Mouse (Mus musculus): ENCODE results near the gene Txlng.
A peak's percentile ranks its signal among the peaks of the same experiment; 100 is the strongest.

Gene Txlng

DNA sequence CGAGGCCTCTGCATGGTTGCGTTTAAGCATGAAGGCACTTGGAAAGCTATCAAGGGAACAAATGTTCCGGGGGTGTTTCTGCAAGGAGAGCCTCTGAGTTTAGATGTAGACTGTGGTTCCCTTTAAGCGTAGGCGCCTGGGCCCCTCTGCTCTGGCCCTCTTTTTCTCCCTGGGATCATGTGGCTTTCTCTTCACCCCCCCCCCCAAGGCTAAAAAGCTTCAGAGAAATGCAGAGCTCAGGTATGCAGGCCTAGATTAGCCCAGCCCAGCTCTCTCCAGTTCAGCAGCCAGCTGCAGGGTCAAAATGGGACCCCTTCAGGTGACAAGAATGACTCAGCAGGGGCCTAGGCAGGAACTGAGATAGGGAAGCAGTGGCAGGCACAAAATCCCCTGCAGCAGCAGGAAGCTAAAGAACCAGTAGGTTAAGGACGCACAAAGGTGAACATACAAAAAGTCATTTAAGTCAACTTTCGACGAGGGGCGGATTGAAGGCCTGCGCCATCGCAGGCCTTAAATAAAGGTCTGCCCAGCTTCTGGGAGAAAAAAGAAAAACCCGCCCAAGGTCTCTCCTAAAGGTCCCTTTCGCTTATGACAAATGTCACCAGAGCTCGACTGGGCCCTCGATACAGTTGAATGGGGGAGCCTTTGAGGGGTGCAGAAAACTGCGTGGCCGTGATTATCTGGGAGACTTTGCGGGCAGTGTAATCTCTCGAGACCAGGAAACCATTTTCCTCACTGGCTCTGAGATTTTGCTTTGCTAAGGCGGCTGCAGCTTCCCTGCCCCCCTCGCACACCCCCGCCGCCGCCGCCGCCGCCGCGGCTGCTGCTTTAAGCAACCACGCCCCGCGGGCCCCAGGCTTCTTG lies 69.8 kb downstream of the Txlng start:
- peak; percentile 76 for DNase-seq

DNA sequence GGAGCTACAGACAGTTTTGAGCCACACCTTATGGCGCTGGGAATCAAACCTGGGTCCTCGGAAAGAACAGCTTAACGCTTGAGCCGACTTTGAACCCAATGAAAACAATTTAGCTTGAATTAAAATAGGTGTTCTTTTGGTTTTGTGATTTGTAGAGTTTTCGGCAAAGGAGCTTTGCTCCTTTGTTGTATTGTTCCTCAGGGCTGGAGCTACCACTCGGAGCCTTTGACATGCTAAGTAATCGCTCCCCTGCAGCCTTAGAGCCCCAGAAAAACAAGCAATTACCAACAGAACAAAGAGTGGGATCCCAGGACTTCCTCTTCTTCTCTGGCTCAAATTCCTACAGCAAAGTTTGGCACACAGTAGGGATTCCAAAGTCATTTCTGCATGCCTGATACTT lies 73.2 kb downstream of the Txlng start:
- no peak for DNase-seq

DNA sequence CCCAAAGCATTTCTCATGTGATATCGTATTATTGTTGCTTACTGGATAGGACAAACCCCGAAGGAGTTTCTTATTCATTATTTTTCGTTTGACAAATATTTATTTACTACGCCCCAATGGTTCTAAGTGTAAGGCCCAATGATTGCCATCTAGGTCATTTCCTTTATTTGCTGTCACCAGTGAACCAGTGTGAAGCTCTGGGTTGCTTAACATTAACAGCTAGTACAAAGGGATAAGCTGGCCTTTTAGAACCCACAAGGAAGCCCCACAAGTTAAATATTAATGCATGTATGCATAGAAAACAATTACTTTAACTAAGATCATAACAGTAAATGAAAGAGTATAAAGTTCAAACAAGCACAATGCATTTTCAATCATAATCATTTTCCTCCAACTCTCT lies 74.9 kb downstream of the Txlng start:
- DNase-seq, result no peak

DNA sequence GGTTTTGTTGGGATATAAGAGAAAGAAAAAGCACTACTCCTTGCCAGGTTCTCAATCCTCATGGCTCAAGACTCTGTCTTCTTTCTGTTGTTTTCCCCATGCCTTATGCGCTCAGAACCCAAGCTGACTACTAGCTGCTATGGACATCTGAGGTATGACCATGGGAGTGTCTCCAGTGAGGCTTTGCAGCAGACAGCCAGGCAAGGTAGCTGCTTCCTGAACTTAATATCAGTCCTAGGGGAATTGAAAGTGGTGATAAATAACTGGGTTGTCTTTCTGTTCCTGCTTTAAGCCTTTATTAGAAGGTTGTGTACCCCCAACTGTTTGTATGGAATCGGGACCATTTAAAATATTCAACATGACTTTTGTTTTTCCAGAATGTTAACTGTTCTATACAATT lies 76.8 kb downstream of the Txlng start:
- DNase-seq, result no peak

DNA sequence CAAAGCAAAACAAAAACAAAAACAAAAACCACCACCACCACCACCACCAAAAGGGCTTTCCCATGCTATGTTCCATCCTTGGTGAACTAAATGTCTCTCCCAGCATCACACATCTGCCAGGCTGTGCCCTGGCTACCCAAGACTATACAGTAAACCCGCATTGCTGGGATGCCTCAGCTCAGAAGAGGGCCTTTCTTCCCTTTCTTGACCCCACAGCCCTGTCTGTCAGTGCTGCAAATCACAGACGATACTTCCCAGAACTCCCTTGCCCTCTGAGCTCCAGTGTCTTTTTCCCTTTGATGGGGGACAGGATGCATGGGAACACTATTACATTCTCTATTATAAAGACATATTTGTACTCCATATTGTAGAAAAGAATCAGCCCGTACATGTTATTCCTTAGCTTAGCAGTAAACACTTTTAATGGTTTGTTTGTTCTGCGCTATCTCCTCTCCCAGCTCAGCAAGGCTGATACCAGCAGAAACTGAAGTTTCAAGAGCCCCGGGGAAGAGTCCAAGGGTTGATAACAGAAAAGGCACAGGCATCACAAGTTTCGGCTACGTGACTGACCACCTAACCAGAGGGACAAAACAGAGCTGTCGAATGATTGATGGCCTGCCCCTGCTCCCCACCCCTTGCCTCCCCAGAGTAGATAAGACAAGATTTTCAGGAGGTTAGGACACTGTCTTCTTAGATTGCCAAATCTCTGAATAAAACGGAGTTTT lies 80.4 kb downstream of the Txlng start:
- DNase-seq, result no peak

DNA sequence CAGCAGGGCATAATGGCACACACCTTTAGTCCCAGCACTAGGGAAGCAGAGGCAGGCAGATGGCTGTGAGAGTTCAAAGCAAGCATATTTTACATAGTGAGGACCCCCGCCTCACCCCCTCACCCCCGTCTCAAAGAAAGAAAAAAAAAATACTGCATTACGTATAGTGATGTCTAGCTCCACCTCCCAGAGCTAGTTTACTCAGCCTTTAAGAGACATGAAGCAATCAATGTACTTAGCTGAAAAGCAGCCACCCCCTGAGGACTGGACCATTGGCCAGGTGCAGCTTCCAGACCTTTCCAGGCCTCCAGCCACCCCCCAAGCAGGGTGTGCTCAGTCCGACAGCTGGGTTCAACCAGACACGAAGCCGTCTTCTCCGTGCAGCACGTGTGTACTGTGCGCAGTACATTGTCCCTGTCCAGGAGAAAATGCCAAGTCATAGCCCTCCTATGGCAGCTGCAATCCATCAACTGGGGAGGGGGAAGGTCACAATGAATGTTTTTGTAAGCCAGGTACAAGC lies 93.1 kb downstream of the Txlng start:
- no peak for DNase-seq

DNA sequence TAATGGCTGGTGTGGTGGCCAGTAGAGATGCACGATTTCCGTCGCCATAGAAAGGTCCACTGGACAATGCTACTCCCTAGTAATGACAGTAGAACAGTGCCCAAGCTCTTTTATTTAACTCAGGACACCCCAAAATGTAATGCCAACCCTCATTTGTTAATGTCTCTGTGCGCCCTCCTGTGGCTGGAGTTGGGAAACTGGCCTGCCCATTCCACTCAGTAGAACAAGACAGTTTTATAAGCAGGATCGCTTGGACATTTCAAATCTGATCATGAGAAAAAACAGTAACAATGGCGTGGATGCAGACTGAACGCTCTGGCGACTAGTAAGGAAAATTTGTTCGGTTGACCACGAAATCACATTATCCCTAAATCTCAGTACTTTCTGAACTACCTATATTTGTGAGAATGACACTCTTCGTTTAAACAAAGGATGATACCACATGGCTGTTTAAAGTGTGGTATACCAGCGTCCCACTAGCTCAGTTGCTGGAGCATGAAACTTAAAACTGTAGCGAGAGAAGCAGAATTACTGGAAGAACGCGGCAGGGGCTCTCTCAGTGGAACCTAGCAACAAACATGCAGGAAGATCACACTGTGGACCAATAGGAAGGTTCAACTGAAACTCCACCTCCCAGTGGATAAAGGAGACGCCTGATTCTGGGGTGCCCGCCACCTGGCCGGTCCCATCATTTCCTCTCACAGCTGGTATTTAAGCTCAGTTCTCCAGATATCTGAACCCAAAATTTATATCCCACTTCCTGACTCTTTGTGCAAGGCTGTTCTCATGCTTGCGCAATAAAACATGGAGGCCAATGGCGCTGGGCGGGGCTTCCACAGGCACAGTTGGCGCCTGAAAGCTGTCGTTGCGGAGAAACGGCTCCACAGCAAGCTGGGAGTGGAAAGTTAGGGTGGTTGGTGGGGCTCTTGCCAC lies 94.0 kb downstream of the Txlng start:
- peak; percentile 64 for DNase-seq

DNA sequence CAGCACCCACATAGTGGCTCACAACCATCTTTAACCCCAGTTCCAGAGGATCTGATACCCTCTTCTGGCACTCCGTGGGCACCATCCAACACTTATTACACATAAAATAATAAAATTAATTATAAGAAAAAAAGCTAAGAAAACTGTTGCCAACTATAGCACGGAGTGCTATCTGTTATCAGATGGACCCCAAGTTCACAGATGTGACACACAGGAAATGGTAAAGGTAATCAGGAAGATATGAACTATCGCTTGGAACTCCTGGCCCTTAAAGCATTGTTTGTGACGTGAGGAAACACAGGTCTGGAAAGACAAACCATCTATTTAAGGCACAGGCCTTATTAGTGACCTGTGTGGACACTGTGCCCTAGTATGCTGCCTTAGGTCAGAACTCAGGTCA lies 99.2 kb downstream of the Txlng start:
- no peak for DNase-seq

All from layer of hippocampus, adult 9-11 months (tissue).